Mouse (Mus musculus): ENCODE measurements at regions not wholly inside any gene's neighbourhood (a gene's known extent, or its start where the extent isn't known, plus 50 kb on each side); places are given as distances from the start of the nearest gene placed in this dataset.

GRCm38 (mm10) chr13:60097776-60098175 is 79.4 kb downstream of the Gas1 start:
- TF ChIP-seq EP300 (IDR thresholded peaks at IDR 0.05; ENCODE audit: low read depth) = no peak
- no peak for TF ChIP-seq CTCF (IDR thresholded peaks at IDR 0.05; ENCODE audit: low read depth)
